Mouse (Mus musculus): ENCODE data around the gene Ankrd63. TPM values are rescaled to one million over a fixed set of nuclear protein-coding genes. Genes with fewer than 3 reads are reported as not detected.

Ankrd63 gene
- total RNA-seq, 4 experiments from 2014 or later = 36.4 to 40.9 (median 38.5) TPM

- no peak for DNase-seq (ENCODE audit: low spot score in 2 of 2)
Measured at GRCm38 (mm10) chr2:118727911-118728310, 24.1 kb upstream of the Ankrd63 start.

- DNase-seq (ENCODE audit: low spot score in 2 of 2) = peak in 1 of 2 experiments; percentile 0
Measured at GRCm38 (mm10) chr2:118726873-118727272, 23.1 kb upstream of the Ankrd63 start.

- DNase-seq (ENCODE audit: low spot score in 2 of 2) = no peak
Measured at GRCm38 (mm10) chr2:118725511-118725910, 21.7 kb upstream of the Ankrd63 start.

GRCm38 (mm10) chr2:118723693-118724486, 20.1 kb upstream of the Ankrd63 start:
- DNase-seq (ENCODE audit: low spot score in 2 of 2) = peak in 1 of 2 experiments; percentile 0

GRCm38 (mm10) chr2:118716677-118717076, 12.9 kb upstream of the Ankrd63 start:
- peak in 1 of 2 experiments; percentile 1 for DNase-seq (ENCODE audit: low spot score in 2 of 2)

- peak in 1 of 2 experiments; percentile 78 for DNase-seq (ENCODE audit: low spot score in 2 of 2)
Measured at GRCm38 (mm10) chr2:118714230-118714629, 10.5 kb upstream of the Ankrd63 start.

- DNase-seq (ENCODE audit: low spot score in 2 of 2) = no peak
Measured at GRCm38 (mm10) chr2:118713631-118714030, 9.9 kb upstream of the Ankrd63 start.

GRCm38 (mm10) chr2:118711038-118711494, 7.3 kb upstream of the Ankrd63 start:
- no peak for DNase-seq (ENCODE audit: low spot score in 2 of 2)

- no peak for DNase-seq (ENCODE audit: low spot score in 2 of 2)
Measured at GRCm38 (mm10) chr2:118709655-118710221, 6.0 kb upstream of the Ankrd63 start.

GRCm38 (mm10) chr2:118708472-118708871, 4.7 kb upstream of the Ankrd63 start:
- DNase-seq (ENCODE audit: low spot score in 2 of 2) = no peak

- peak in 1 of 2 experiments; percentile 56 for DNase-seq (ENCODE audit: low spot score in 2 of 2)
Measured at GRCm38 (mm10) chr2:118706436-118706835, 2.7 kb upstream of the Ankrd63 start.

GRCm38 (mm10) chr2:118702883-118703761, 641 bp downstream of the Ankrd63 start:
- DNase-seq (ENCODE audit: low spot score in 2 of 2) = no peak

- DNase-seq (ENCODE audit: low spot score in 2 of 2) = no peak
Measured at GRCm38 (mm10) chr2:118701971-118702882, 1.5 kb downstream of the Ankrd63 start.

GRCm38 (mm10) chr2:118701161-118701560, 2.6 kb downstream of the Ankrd63 start:
- DNase-seq (ENCODE audit: low spot score in 2 of 2) = no peak

GRCm38 (mm10) chr2:118700179-118701062, 3.3 kb downstream of the Ankrd63 start:
- DNase-seq (ENCODE audit: low spot score in 2 of 2) = peak in 1 of 2 experiments; percentile 65

- DNase-seq (ENCODE audit: low spot score in 2 of 2) = no peak
Measured at GRCm38 (mm10) chr2:118697955-118698354, 5.8 kb downstream of the Ankrd63 start.

- no peak for DNase-seq (ENCODE audit: low spot score in 2 of 2)
Measured at GRCm38 (mm10) chr2:118697311-118697877, 6.4 kb downstream of the Ankrd63 start.

- no peak for DNase-seq (ENCODE audit: low spot score in 2 of 2)
Measured at GRCm38 (mm10) chr2:118696451-118697308, 7.1 kb downstream of the Ankrd63 start.

Measured in left cerebral cortex, adult 8-10 months (tissue).